Mouse (Mus musculus): ENCODE measurements around the gene Hpcal4. TPM values are rescaled to one million over a fixed set of nuclear protein-coding genes. Genes with fewer than 3 reads are reported as not detected.

Hpcal4 gene
- total RNA-seq, 1 experiment from 2014 or later: not detected

GRCm38 (mm10) chr4:123233492-123234084 is 50.6 kb downstream of the Hpcal4 start, which contains the start of gene Heyl:
TSS of gene Heyl (plus strand) at chr4:123233556.
- no peak for ATAC-seq (ENCODE audit: extremely low read depth, insufficient number of reproducible peaks, low FRiP score, poor library complexity, severe bottlenecking)

GRCm38 (mm10) chr4:123235835-123236430 is 52.9 kb downstream of the Hpcal4 start:
- no peak for ATAC-seq (ENCODE audit: extremely low read depth, insufficient number of reproducible peaks, low FRiP score, poor library complexity, severe bottlenecking)

DNA sequence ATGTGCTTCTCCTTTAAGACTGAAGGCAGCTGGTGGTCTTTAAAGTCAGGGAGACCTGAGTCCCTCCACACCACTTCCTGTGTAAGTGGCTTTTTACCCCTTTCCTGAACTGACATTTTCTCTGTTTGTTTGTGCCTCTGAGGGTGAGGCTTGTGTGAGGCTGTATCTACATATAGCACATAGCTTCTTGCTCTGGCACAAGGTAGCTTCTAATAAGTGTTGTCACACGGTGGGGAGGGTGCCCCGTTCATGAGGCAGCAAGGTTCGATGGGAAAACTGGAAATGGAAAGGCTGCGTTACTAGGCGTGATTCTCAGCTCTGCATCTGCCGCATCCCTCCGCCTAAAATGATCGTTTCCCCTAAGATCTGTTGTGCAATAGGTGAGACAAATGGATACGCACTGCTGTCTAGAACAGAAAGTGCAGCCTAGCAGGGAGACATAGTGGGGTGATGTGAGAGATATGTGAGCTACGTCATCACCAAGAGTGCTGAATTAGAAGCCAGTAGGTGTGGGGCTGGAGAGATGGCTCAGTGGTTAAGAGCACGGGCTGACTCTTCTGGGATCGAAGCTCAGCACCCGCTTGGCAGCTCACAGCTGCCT is 53.5 kb downstream of the Hpcal4 start:
- no peak for ATAC-seq (ENCODE audit: extremely low read depth, insufficient number of reproducible peaks, low FRiP score, poor library complexity, severe bottlenecking)

GRCm38 (mm10) chr4:123237386-123238266 is 54.6 kb downstream of the Hpcal4 start:
- no peak for ATAC-seq (ENCODE audit: extremely low read depth, insufficient number of reproducible peaks, low FRiP score, poor library complexity, severe bottlenecking)

DNA sequence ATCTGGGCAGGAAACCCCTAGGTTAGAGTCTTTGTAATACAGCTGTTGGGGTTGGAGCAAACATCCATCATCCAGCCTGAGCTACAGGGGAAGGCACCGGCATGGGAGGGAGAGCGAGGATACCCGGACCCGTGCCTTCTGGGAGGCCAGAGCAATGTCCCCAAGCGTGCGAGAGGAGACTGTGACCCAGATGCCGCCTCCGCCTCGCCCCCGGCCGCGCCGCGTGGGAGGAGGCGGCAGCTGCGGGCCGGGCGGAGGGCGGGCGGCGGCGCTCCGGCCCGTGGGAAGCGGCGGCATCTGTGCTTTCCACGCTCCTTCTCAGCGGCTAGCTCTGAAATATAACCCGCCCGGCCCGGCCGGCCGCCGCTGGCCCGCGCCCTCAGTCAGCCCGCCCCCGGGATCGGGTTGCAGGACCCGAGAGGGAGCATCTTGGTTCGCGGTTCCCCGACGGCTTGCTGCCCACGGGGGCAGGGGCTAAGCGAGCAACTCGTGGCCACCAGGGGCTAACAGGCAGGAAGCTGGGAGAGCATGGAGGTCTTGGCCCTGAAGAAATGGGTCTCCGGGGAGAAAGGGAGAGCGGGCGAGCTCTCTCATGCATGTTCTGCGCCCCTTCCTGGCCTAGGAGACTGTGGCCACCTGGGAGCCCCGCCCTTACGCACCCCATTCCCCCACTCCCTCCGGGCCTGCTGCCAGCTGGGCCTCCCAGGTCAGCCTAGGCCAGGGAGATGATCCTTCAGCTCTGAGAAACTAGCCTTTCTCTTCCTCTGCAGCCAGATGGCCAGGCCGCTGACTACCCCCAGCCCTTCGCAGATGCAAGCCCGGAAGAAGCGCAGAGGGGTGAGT is 56.6 kb downstream of the Hpcal4 start:
- no peak for ATAC-seq (ENCODE audit: extremely low read depth, insufficient number of reproducible peaks, low FRiP score, poor library complexity, severe bottlenecking)

Other genes with a start within 250 kb of the Hpcal4 start
- gene Mfsd2a, start 222.0 kb upstream of the Hpcal4 start, total RNA-seq (2017): 0.58 and 0.86 TPM in 2 replicates
- gene Mycl, start 187.6 kb upstream of the Hpcal4 start, total RNA-seq (2017): 0.37 and 0.70 TPM in 2 replicates
- gene Trit1, start 166.6 kb upstream of the Hpcal4 start, total RNA-seq (2017): 23.5 and 35.2 TPM in 2 replicates
- not detected in 2 replicates for gene Bmp8b, start 78.1 kb upstream of the Hpcal4 start, total RNA-seq (2017)
- not detected in 2 replicates for gene Oxct2b, start 67.0 kb upstream of the Hpcal4 start, total RNA-seq (2017)
- 18.6 and 22.6 TPM in 2 replicates for gene Ppie, start 43.3 kb upstream of the Hpcal4 start, total RNA-seq (2017)
- gene Nt5c1a, start 18.3 kb downstream of the Hpcal4 start, total RNA-seq (2017): not detected in 2 replicates
- not detected in 2 replicates for gene Heyl, start 50.3 kb downstream of the Hpcal4 start, total RNA-seq (2017)
- gene Pabpc4, start 79.1 kb downstream of the Hpcal4 start, total RNA-seq (2017): 34.4 and 40.0 TPM in 2 replicates
- not detected in 2 replicates for gene Oxct2a, start 140.4 kb downstream of the Hpcal4 start, total RNA-seq (2017)
- not detected in 2 replicates for gene Bmp8a, start 160.0 kb downstream of the Hpcal4 start, total RNA-seq (2017)